Mouse (Mus musculus) liver, adult 2 months (tissue): ENCODE measurements around the gene 6030468B19Rik. TPM values are rescaled to one million over a fixed set of nuclear protein-coding genes. Genes with fewer than 3 reads are reported as not detected.

Experiments used
- DNase-seq: peaks from one replicate; pipeline ENCODE4 v3.0.0-alpha.2; 2011; ENCODE audit warnings: low read depth, low spot score; ENCODE audit errors: extremely low read depth
- H3K27ac ChIP-seq: fragments of 200-500 bp; replicated peaks from 2 replicates; pipeline ENCODE4 v1.5.1; 2012; ENCODE audit warnings: low read depth, mild to moderate bottlenecking, control low read depth, inconsistent platforms, low read length; ENCODE audit not compliant: insufficient read depth
- H3K27me3 ChIP-seq: fragments of 200-500 bp; 2 replicates; pipeline ENCODE4 v1.6.1; 2012; ENCODE audit warnings: mild to moderate bottlenecking, moderate library complexity, low read length, inconsistent platforms; ENCODE audit not compliant: control insufficient read depth, insufficient read depth
- H3K36me3 ChIP-seq: fragments of 200-500 bp; 2 replicates; pipeline ENCODE4 v1.6.1; 2012; ENCODE audit warnings: low read length, inconsistent platforms; ENCODE audit not compliant: control insufficient read depth, insufficient read depth
- H3K4me1 ChIP-seq: fragments of 200-500 bp; 2 replicates; pipeline ENCODE4 v1.6.1; 2011; ENCODE audit warnings: low read length; ENCODE audit not compliant: control insufficient read depth, insufficient read depth
- H3K4me3 ChIP-seq: fragments of 200-500 bp; 2 replicates; pipeline ENCODE4 v1.5.1; 2011; ENCODE audit warnings: low read depth, mild to moderate bottlenecking, control low read depth, low read length, moderate library complexity; ENCODE audit not compliant: insufficient read depth
- H3K79me2 ChIP-seq: fragments of 200-500 bp; 2 replicates; pipeline ENCODE4 v1.6.1; 2012; ENCODE audit warnings: inconsistent platforms, mild to moderate bottlenecking, low read length, moderate library complexity; ENCODE audit not compliant: control insufficient read depth, insufficient read depth
- H3K9ac ChIP-seq: fragments of 200-500 bp; 2 replicates; pipeline ENCODE4 v1.6.1; 2012; ENCODE audit warnings: low read depth, mild to moderate bottlenecking, control low read depth, inconsistent platforms, low read length
- CTCF ChIP-seq: fragments of 200-500 bp; IDR thresholded peaks from 2 replicates; pipeline ENCODE4 v1.5.1; 2011; ENCODE audit warnings: low read depth, low read length, control low read depth
- POLR2A ChIP-seq: fragments of 200-500 bp; IDR thresholded peaks from 2 replicates; pipeline ENCODE4 v1.6.1; 2011; ENCODE audit warnings: low read length, control low read depth; ENCODE audit not compliant: insufficient read depth; ENCODE audit errors: extremely low read depth
- WGBS: fragments of 180-500 bp; shearing (Covaris S2); methylation state at CpG from one replicate; pipeline ENCODE4 v1.1.7; 2018; 5-methylcytosine and 5-hydroxymethylcytosine counted together
- polyA plus RNA-seq: library from polyadenylated mRNA; depleted of rRNA; stranded (reverse); fragments of >200 nt; gene quantifications from 2 replicates; pipeline ENCODE4 v1.2.3, GENCODE M21; 2012; rRNA removed
- total RNA-seq: library from RNA; depleted of rRNA; stranded (reverse); fragments of >200 nt; gene quantifications from 2 replicates; pipeline ENCODE4 v1.2.3, GENCODE M21; 2014; rRNA removed

6030468B19Rik gene
- total RNA-seq: not detected in 2 replicates
- polyA plus RNA-seq: not detected in 2 replicates

GRCm38 (mm10) chr11:117797511-117798159 lies at the start of gene 6030468B19Rik:
6030468B19Rik (plus strand) TSS chr11:117797660.
- no peak within 1 kb of the TSS for H3K9ac ChIP-seq
- no peaks in the 10 kb centered on the region for H3K79me2 ChIP-seq
- no peak within 1 kb of the TSS for H3K4me3 ChIP-seq
- no peaks in the 10 kb centered on the region for H3K27me3 ChIP-seq
- no peak within 1 kb of the TSS for H3K27ac ChIP-seq
- no peaks in the 10 kb centered on the region for H3K36me3 ChIP-seq
- no peak for TF ChIP-seq CTCF
- no peak for TF ChIP-seq POLR2A
- no peaks in the 10 kb centered on the region; the same call in 1 of the 2 replicates for H3K4me1 ChIP-seq
- 79% methylated on average over 9 of the region's 9 CpGs for WGBS
- no peak for DNase-seq

DNA sequence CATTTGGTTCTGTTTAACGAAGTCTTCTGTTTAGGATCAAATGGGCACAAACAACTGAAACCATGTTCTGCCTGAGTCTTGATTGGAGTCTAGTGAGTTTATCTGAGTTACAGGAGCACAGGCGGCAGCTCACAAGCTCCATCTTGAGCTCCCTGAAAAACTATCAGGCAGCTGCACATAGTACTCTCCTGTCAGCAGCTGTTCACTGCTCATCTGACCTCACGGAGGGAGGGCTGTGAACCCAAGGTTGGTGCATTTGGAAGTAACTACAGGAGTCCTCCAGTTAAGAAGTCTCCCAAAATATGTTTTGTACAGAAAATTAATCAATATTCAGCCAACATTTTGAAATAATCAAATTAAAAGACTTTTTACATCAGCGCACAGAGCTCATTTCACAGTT lies 48.8 kb upstream of the 6030468B19Rik start:
- Histone ChIP-seq H3K4me1 (no peaks in the 10 kb centered on the region), H3K36me3 (peaks cover 55% of the 10 kb centered on the region), H3K79me2 (no peaks in the 10 kb centered on the region), H3K9ac (no peak overlapping the region), H3K27me3 (no peaks in the 10 kb centered on the region), H3K27ac (no peak overlapping the region), H3K4me3 (no peak overlapping the region)
- WGBS: 93% methylated on average over 4 of the region's 4 CpGs
- no peak for DNase-seq
- TF ChIP-seq CTCF: no peak
- no peak for TF ChIP-seq POLR2A

- H3K4me3 ChIP-seq: no peak overlapping the region
- peaks cover 61% of the 10 kb centered on the region for H3K36me3 ChIP-seq
- H3K27ac ChIP-seq: no peak overlapping the region
- no peaks in the 10 kb centered on the region for H3K4me1 ChIP-seq
- no peaks in the 10 kb centered on the region for H3K79me2 ChIP-seq
- no peak for DNase-seq
- no peaks in the 10 kb centered on the region for H3K27me3 ChIP-seq
- no peak overlapping the region for H3K9ac ChIP-seq
- TF ChIP-seq CTCF: no peak
- TF ChIP-seq POLR2A: no peak
- 90% methylated on average over 9 of the region's 10 CpGs for WGBS
Measured at GRCm38 (mm10) chr11:117749414-117749813, 48.0 kb upstream of the 6030468B19Rik start.

- 90% methylated on average over 6 of the region's 6 CpGs for WGBS
- peaks cover 52% of the 10 kb centered on the region for H3K36me3 ChIP-seq
- H3K4me1 ChIP-seq: no peaks in the 10 kb centered on the region
- H3K27me3 ChIP-seq: no peaks in the 10 kb centered on the region
- H3K79me2 ChIP-seq: no peaks in the 10 kb centered on the region
- H3K9ac ChIP-seq: no peak overlapping the region
- TF ChIP-seq POLR2A: no peak
- TF ChIP-seq CTCF: no peak
- no peak for DNase-seq
- H3K27ac ChIP-seq: no peak overlapping the region
- H3K4me3 ChIP-seq: no peak overlapping the region
Measured at GRCm38 (mm10) chr11:117751544-117751943, 45.9 kb upstream of the 6030468B19Rik start.

GRCm38 (mm10) chr11:117755891-117756290 lies 41.6 kb upstream of the 6030468B19Rik start:
- H3K27me3 ChIP-seq: no peaks in the 10 kb centered on the region
- H3K4me3 ChIP-seq: no peak overlapping the region
- H3K79me2 ChIP-seq: no peaks in the 10 kb centered on the region
- no peak for DNase-seq
- H3K4me1 ChIP-seq: no peaks in the 10 kb centered on the region
- no peak overlapping the region for H3K9ac ChIP-seq
- no peak for TF ChIP-seq POLR2A
- no peak for TF ChIP-seq CTCF
- 91% methylated on average over 7 of the region's 7 CpGs for WGBS
- peaks cover 35% of the 10 kb centered on the region for H3K36me3 ChIP-seq
- H3K27ac ChIP-seq: no peak overlapping the region

- Histone ChIP-seq H3K27me3 (no peaks in the 10 kb centered on the region), H3K27ac (no peak overlapping the region), H3K4me1 (no peaks in the 10 kb centered on the region), H3K9ac (no peak overlapping the region), H3K79me2 (no peaks in the 10 kb centered on the region), H3K36me3 (peaks cover 23% of the 10 kb centered on the region), H3K4me3 (no peak overlapping the region)
- no peak for DNase-seq
- 85% methylated on average over 10 of the region's 10 CpGs for WGBS
- TF ChIP-seq POLR2A: no peak
- no peak for TF ChIP-seq CTCF
Measured at GRCm38 (mm10) chr11:117759267-117759666, 38.2 kb upstream of the 6030468B19Rik start.
